Mouse (Mus musculus): ENCODE measurements at regions not wholly inside any gene's neighbourhood (a gene's known extent, or its start where the extent isn't known, plus 50 kb on each side); places are given as distances from the start of the nearest gene placed in this dataset.

DNA sequence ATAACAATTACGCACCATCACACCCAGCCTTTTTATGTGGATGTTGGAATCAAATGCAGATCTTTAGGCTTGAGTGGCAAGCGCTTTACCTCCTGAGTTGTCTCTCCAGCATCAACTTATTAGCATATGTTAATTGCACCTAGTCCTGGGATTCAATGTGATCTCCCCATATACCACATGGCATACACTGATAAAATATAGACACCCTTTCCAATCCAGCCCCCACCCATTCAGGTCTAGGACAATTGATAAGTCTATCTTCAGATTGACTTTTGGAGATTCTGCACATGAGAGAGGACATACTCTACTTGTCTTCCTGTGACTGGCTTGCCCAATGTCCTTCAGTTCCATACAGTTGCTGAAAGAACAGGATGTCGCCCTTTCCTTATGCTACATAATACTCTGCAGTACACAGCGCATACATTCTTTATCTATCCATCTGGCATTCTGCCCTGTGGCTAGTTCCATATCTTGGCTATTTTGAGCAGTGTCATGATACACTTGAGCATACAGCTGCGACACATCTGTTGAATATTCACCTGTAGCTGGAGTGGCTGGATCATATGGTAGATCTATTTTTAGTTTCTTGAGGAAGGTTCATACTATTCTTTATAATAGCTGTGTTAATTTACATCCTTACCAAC lies 120.3 kb downstream of the Gsdmc2 start:
- TF ChIP-seq MYOD1 (IDR thresholded peaks at IDR 0.05; ENCODE audit: control insufficient read depth in 1 of 3, insufficient read length in 2 of 3, low read depth in 2 of 3) (no peak), E2F4 (IDR thresholded peaks at IDR 0.05; ENCODE audit: insufficient read depth) (no peak), POLR2AphosphoS2 (IDR thresholded peaks at IDR 0.05; ENCODE audit: insufficient read length, low read depth) (no peak), MAX (IDR thresholded peaks at IDR 0.05; ENCODE audit: low read depth) (no peak), USF1 (IDR thresholded peaks at IDR 0.05; ENCODE audit: low read depth) (no peak), REST (IDR thresholded peaks at IDR 0.05; ENCODE audit: insufficient read depth, insufficient read length) (no peak), CEBPB (IDR thresholded peaks at IDR 0.05; ENCODE audit: insufficient read depth, poor library complexity, severe bottlenecking) (no peak), POLR2A (IDR thresholded peaks at IDR 0.05; ENCODE audit: insufficient read length, low read depth) (no peak), SRF (IDR thresholded peaks at IDR 0.05; ENCODE audit: control insufficient read depth, insufficient read length, low read depth) (no peak), TCF3 (IDR thresholded peaks at IDR 0.05; ENCODE audit: insufficient read length, low read depth) (no peak), TCF12 (IDR thresholded peaks at IDR 0.05; ENCODE audit: insufficient read depth, poor library complexity, severe bottlenecking) (no peak), MYOG (IDR thresholded peaks at IDR 0.05; ENCODE audit: control insufficient read depth in 1 of 3, insufficient read depth in 1 of 3, insufficient read length in 2 of 3, low read depth in 2 of 3) (no peak)
- Histone ChIP-seq H3K4me2 (ENCODE audit: low read depth) (no peak overlapping the region), H3K4me3 (no peak overlapping the region)

DNA sequence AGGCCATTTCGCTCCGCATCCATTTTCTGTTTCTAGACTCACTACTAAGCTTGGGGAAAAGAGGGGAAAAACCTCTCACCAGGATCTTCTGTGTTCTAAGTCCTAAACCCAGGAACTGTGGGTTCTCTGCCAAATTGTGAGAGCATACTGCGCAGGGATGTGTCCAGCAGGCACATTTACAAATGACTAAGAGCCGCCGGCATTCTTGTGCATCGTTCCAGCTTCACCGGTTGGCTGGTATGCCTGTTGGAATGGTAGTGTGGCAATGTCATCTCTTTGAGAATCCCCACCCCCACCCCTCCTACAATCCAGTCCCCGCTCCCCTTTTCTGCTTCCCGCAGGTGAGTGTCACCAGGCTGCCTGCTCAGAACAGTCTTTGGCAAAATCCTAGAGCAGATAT lies 122.0 kb downstream of the Gsdmc2 start:
- Histone ChIP-seq H3K27me3 (ENCODE audit: control insufficient read depth, insufficient read depth, insufficient read length) (no peaks in the 10 kb centered on the region), H3ac (ENCODE audit: control insufficient read depth, insufficient read length) (no peak overlapping the region), H3K4me3 (no peak overlapping the region), H3K79me2 (ENCODE audit: control insufficient read depth, insufficient read depth) (no peaks in the 10 kb centered on the region), H3K36me3 (ENCODE audit: control insufficient read depth, insufficient read depth) (no peaks in the 10 kb centered on the region), H3K4me2 (ENCODE audit: low read depth) (no peak overlapping the region)
- TF ChIP-seq TCF12 (IDR thresholded peaks at IDR 0.05; ENCODE audit: insufficient read depth, poor library complexity, severe bottlenecking) (no peak), TCF3 (IDR thresholded peaks at IDR 0.05; ENCODE audit: insufficient read length, low read depth) (no peak)

More for the DNA sequence above, 120.3 kb downstream of the Gsdmc2 start:
- Histone ChIP-seq H3K79me2 (ENCODE audit: control insufficient read depth, insufficient read depth) (no peaks in the 10 kb centered on the region), H3K27me3 (ENCODE audit: control insufficient read depth, insufficient read depth, insufficient read length) (no peaks in the 10 kb centered on the region), H3ac (ENCODE audit: control insufficient read depth, insufficient read length) (no peak overlapping the region), H3K36me3 (ENCODE audit: control insufficient read depth, insufficient read depth) (no peaks in the 10 kb centered on the region)

DNA sequence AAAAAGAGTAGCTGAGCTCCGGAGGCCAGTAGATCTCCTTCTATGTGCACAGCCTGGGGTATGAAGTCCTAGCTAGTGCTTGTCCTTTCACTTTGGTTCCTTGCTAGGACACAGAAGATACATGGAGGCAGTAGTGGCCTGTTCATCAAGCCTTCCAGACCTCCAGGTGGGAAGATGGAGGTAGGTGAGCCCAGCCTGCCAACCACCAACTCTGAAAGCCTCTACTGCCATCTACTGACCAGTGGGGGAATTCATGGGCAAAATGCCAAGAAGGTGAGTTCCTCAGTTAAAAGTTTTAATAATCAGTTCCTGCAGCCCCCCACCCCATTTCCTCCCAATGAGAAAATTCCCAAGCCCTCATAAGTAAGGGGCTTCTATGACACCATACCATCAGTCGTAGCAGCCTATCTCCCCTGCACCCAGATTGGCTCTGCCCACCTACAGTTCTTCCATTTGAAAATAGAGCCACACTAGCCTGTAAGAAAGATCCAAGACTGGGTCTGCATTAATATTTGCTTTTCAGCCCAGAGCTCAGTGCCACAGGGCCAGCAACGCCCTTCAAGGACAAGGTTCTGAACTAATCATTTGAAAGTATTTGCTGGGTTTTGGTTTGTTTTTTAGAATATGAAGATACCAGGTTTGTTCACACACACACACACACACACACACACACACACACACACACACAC lies 123.2 kb downstream of the Gsdmc2 start:
- H3K4me2 ChIP-seq (ENCODE audit: low read depth): no peak overlapping the region
- H3K79me2 ChIP-seq (ENCODE audit: control insufficient read depth, insufficient read depth): no peaks in the 10 kb centered on the region
- H3ac ChIP-seq (ENCODE audit: control insufficient read depth, insufficient read length): no peak overlapping the region
- no peak for TF ChIP-seq CEBPB (IDR thresholded peaks at IDR 0.05; ENCODE audit: insufficient read depth, poor library complexity, severe bottlenecking)
- TF ChIP-seq SRF (IDR thresholded peaks at IDR 0.05; ENCODE audit: control insufficient read depth, insufficient read length, low read depth): no peak
- TF ChIP-seq POLR2AphosphoS2 (IDR thresholded peaks at IDR 0.05; ENCODE audit: insufficient read length, low read depth): no peak
- TF ChIP-seq POLR2A (IDR thresholded peaks at IDR 0.05; ENCODE audit: insufficient read length, low read depth): no peak
- no peak for TF ChIP-seq MYOG (IDR thresholded peaks at IDR 0.05; ENCODE audit: control insufficient read depth in 1 of 3, insufficient read depth in 1 of 3, insufficient read length in 2 of 3, low read depth in 2 of 3)
- no peak for TF ChIP-seq MYOD1 (IDR thresholded peaks at IDR 0.05; ENCODE audit: control insufficient read depth in 1 of 3, insufficient read length in 2 of 3, low read depth in 2 of 3)
- TF ChIP-seq MAX (IDR thresholded peaks at IDR 0.05; ENCODE audit: low read depth): no peak
- TF ChIP-seq REST (IDR thresholded peaks at IDR 0.05; ENCODE audit: insufficient read depth, insufficient read length): no peak
- no peak overlapping the region for H3K4me3 ChIP-seq
- H3K36me3 ChIP-seq (ENCODE audit: control insufficient read depth, insufficient read depth): no peaks in the 10 kb centered on the region
- no peaks in the 10 kb centered on the region for H3K27me3 ChIP-seq (ENCODE audit: control insufficient read depth, insufficient read depth, insufficient read length)

DNA sequence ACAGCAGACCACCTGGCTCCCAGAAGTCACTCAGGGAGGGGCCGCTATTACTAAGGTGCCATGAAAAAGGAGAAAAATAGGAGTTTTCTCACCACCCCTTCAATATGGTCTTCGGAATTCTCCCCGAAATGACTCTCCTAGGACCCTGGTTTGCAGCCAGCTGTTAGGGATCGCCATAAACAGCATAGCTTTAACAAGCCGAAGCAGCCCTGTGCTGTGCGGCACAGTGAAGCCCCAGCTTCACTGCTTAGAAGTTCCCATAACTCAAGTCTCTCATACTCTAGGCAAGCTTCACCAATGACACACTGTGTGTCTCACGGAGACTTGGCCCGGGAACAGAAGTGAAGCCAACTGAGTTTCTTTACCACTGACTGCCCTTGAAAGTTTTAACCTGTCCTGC lies 127.2 kb downstream of the Gsdmc2 start:
- H3K4me3 ChIP-seq: no peak overlapping the region
- H3K36me3 ChIP-seq (ENCODE audit: control insufficient read depth, insufficient read depth): no peaks in the 10 kb centered on the region
- H3ac ChIP-seq (ENCODE audit: control insufficient read depth, insufficient read length): no peak overlapping the region
- H3K4me2 ChIP-seq (ENCODE audit: low read depth): no peak overlapping the region
- no peaks in the 10 kb centered on the region for H3K79me2 ChIP-seq (ENCODE audit: control insufficient read depth, insufficient read depth)
- TF ChIP-seq TCF12 (IDR thresholded peaks at IDR 0.05; ENCODE audit: insufficient read depth, poor library complexity, severe bottlenecking) (no peak), USF1 (IDR thresholded peaks at IDR 0.05; ENCODE audit: low read depth) (no peak), SRF (IDR thresholded peaks at IDR 0.05; ENCODE audit: control insufficient read depth, insufficient read length, low read depth) (no peak), POLR2AphosphoS2 (IDR thresholded peaks at IDR 0.05; ENCODE audit: insufficient read length, low read depth) (no peak), POLR2A (IDR thresholded peaks at IDR 0.05; ENCODE audit: insufficient read length, low read depth) (no peak)
- H3K27me3 ChIP-seq (ENCODE audit: control insufficient read depth, insufficient read depth, insufficient read length): no peaks in the 10 kb centered on the region

DNA sequence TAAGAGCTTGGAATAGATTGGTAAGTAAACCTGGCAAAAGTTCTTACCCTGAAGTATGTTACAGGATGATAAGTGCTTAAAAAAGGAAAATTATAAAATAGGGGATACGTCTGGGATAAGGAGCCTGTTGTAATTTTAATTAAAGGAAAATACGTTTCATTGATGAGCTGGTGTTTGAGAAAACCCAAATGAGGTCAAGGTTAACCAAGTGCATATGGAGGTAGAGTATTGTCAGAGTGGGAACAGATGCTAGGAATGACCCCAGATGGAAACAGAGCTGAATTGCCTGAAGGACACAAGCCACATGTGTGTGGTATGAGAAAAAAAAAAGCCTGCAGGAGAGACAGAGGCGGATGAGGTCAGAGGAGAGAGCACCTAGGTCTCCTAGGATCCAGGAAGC lies 131.3 kb downstream of the Gsdmc2 start:
- Histone ChIP-seq H3ac (ENCODE audit: control insufficient read depth, insufficient read length) (no peak overlapping the region), H3K79me2 (ENCODE audit: control insufficient read depth, insufficient read depth) (no peaks in the 10 kb centered on the region), H3K27me3 (ENCODE audit: control insufficient read depth, insufficient read depth, insufficient read length) (no peaks in the 10 kb centered on the region), H3K4me3 (no peak overlapping the region), H3K36me3 (ENCODE audit: control insufficient read depth, insufficient read depth) (no peaks in the 10 kb centered on the region), H3K4me2 (ENCODE audit: low read depth) (no peak overlapping the region)
- TF ChIP-seq POLR2A (IDR thresholded peaks at IDR 0.05; ENCODE audit: insufficient read length, low read depth): no peak
- no peak for TF ChIP-seq CEBPB (IDR thresholded peaks at IDR 0.05; ENCODE audit: insufficient read depth, poor library complexity, severe bottlenecking)
- no peak for TF ChIP-seq TCF3 (IDR thresholded peaks at IDR 0.05; ENCODE audit: insufficient read length, low read depth)
- no peak for TF ChIP-seq USF1 (IDR thresholded peaks at IDR 0.05; ENCODE audit: low read depth)
- TF ChIP-seq MYOG (IDR thresholded peaks at IDR 0.05; ENCODE audit: control insufficient read depth in 1 of 3, insufficient read depth in 1 of 3, insufficient read length in 2 of 3, low read depth in 2 of 3): no peak
- no peak for TF ChIP-seq POLR2AphosphoS2 (IDR thresholded peaks at IDR 0.05; ENCODE audit: insufficient read length, low read depth)
- no peak for TF ChIP-seq E2F4 (IDR thresholded peaks at IDR 0.05; ENCODE audit: insufficient read depth)
- TF ChIP-seq TCF12 (IDR thresholded peaks at IDR 0.05; ENCODE audit: insufficient read depth, poor library complexity, severe bottlenecking): no peak
- TF ChIP-seq MAX (IDR thresholded peaks at IDR 0.05; ENCODE audit: low read depth): no peak
- TF ChIP-seq SRF (IDR thresholded peaks at IDR 0.05; ENCODE audit: control insufficient read depth, insufficient read length, low read depth): no peak
- TF ChIP-seq MYOD1 (IDR thresholded peaks at IDR 0.05; ENCODE audit: control insufficient read depth in 1 of 3, insufficient read length in 2 of 3, low read depth in 2 of 3): no peak
- TF ChIP-seq REST (IDR thresholded peaks at IDR 0.05; ENCODE audit: insufficient read depth, insufficient read length): no peak
